In genomic region chr6:89969013-89969412, GRCm38 (mm10) we compare ENCODE assay signal across 19 mouse cellular contexts. TPM values are rescaled to one million over a fixed set of nuclear protein-coding genes. Genes with fewer than 3 reads are reported as not detected.
DNase-seq lines count a peak whose midpoint lies in the region; ATAC-seq lines count a peak whose summit lies in the region.
"Had no signal": no experiment of that assay in that cellular context is flagged by ENCODE, and none has a peak within 500 bp of the region (broad histone marks: within the 10 kb centered on the region; RNA-seq: fewer than 3 reads in every experiment).

Gene Vmn1r46 (plus strand): TSS chr6:89969313.

- no peak within 1 kb of the TSS for H3K4me2 ChIP-seq in heart, embryonic 12.5 days

- no peaks in the 10 kb centered on the region for H3K36me3 ChIP-seq in heart, embryonic 12.5 days
- H3K36me3 ChIP-seq: G1E had no signal

- no peak within 1 kb of the TSS for H3K4me3 ChIP-seq in heart, embryonic 12.5 days

- no peak within 1 kb of the TSS for H3K9ac ChIP-seq in heart, embryonic 12.5 days

- 35% methylated on average over 2 of the region's 2 CpGs for WGBS in heart, embryonic 12.5 days

- no peak within 1 kb of the TSS for H3K27ac ChIP-seq in heart, embryonic 12.5 days (ENCODE audit: poor library complexity, severe bottlenecking)

- H3K27me3 ChIP-seq in heart, embryonic 12.5 days (replicated peaks), result no peaks in the 10 kb centered on the region
- H3K27me3 ChIP-seq: Patski had no signal

- H3K4me1 ChIP-seq in heart, embryonic 12.5 days (replicated peaks), result no peaks in the 10 kb centered on the region

- DNase-seq in heart, adult 11 months, result peak; percentile 46
- DNase-seq: adrenal gland, adult 2 months; adrenal gland, adult 8-10 months; adrenal gland, postnatal 10 days; adrenal gland, postnatal 14 days; adrenal gland, postnatal 25 days; adrenal gland, postnatal 36 days; B cell, adult 2 months; cerebellum, adult 11 months; cerebellum, adult 11-12 months; cerebellum, adult 18-20 months; cerebellum, adult 2 months had no signal

- no peak for ATAC-seq in heart, embryonic 12.5 days (ENCODE audit: insufficient number of reproducible peaks, low FRiP score)
- ATAC-seq: activated CD4-positive, CD25-positive, alpha-beta regulatory T cell, adult 4 months; CD4-positive, CD25-positive, alpha-beta regulatory T cell, adult 4 months; Patski had no signal

- peaks cover 21% of the 10 kb centered on the region; the same call in 1 of the 2 replicates for H3K9me3 ChIP-seq in heart, embryonic 12.5 days (replicated peaks)
- H3K9me3 ChIP-seq: G1E had no signal

RNA-seq across cellular contexts. Expression of gene Vmn1r46, which starts in this region (rescaled TPM):
- polyA plus RNA-seq in heart, embryonic 12.5 days (2016; fragmentation: Nextera tagmentation; extraction: Ambion mirVana), result not detected in 2 replicates
- polyA plus RNA-seq: adrenal gland, adult 2 months; brain, embryonic 14.5 days; C2C12; cerebellum, adult 2 months; G1E had no signal
